ENCODE assay signal across 14 mouse cellular contexts in the genomic region with DNA sequence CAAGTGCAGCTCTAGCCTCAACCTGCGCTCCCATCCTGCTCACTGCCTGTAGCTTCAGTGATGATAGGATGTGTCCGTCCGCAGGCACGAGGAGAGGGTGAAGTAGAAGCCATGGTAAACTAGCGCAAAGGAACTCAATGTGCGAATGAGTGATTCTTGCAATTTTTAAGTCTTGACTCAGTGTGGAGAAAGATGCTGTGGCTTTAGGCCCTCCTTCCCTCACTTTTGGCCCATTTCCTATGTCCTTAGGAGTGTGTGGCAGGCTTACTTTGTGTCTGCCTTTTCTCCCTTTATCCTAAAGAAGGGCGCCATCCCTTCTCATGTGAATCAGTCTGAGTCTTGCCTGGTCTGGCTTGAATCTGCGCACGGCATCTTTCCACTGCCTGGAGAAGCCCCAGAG. TPM values are rescaled to one million over a fixed set of nuclear protein-coding genes. Genes with fewer than 3 reads are reported as not detected.
A peak's percentile ranks its signal among the peaks of the same experiment; 100 is the strongest.
DNase-seq lines count a peak whose midpoint lies in the region; ATAC-seq lines count a peak whose summit lies in the region.
"Had no signal": no experiment of that assay in that cellular context is flagged by ENCODE, and none has a peak within 500 bp of the region (broad histone marks: within the 10 kb centered on the region; RNA-seq: fewer than 3 reads in every experiment).

No protein-coding gene starts in this region.

- no peak for ATAC-seq in heart, embryonic 15.5 days (replicated peaks; ENCODE audit: insufficient number of reproducible peaks, insufficient read depth, low FRiP score, low read depth)
- no peak for ATAC-seq in embryonic facial prominence, embryonic 11.5 days (replicated peaks; ENCODE audit: insufficient number of reproducible peaks, low FRiP score, low TSS enrichment, low read depth)
- no peak for ATAC-seq in limb, embryonic 12.5 days (ENCODE audit: insufficient number of reproducible peaks, insufficient read depth, low FRiP score, low TSS enrichment, low read depth)
- ATAC-seq: CD4-positive, CD25-positive, alpha-beta regulatory T cell, adult 4 months had no signal

- no peak overlapping the region for H3K4me3 ChIP-seq in heart, embryonic 15.5 days
- no peak overlapping the region for H3K4me3 ChIP-seq in embryonic facial prominence, embryonic 11.5 days (ENCODE audit: low read depth, low read length)
- H3K4me3 ChIP-seq in limb, embryonic 12.5 days (replicated peaks): no peak overlapping the region
- H3K4me3 ChIP-seq: midbrain, embryonic 10.5 days had no signal

- WGBS in heart, embryonic 15.5 days: 86% methylated on average over 9 of the region's 9 CpGs
- 83% methylated on average over 9 of the region's 9 CpGs for WGBS in embryonic facial prominence, embryonic 11.5 days
- WGBS in limb, embryonic 12.5 days: 85% methylated on average over 9 of the region's 9 CpGs

- no peak for DNase-seq in heart, adult 18-20 months
- peak; percentile 62 for DNase-seq in NIH3T3 (ENCODE audit: low read depth)
- DNase-seq in embryonic facial prominence, embryonic 11.5 days (ENCODE audit: low spot score): no peak
- DNase-seq in thymus, postnatal 4 days: no peak
- DNase-seq in adrenal gland, adult (ENCODE audit: inconsistent age in 2 of 2, low spot score in 1 of 2): no peak
- DNase-seq: layer of hippocampus, adult 9-11 months; right cerebral cortex, postnatal 4 days; thymus, postnatal 14 days had no signal

- H3K27me3 ChIP-seq in heart, embryonic 15.5 days: no peaks in the 10 kb centered on the region
- H3K27me3 ChIP-seq in embryonic facial prominence, embryonic 11.5 days (ENCODE audit: control insufficient read depth, insufficient read depth, low read length): no peaks in the 10 kb centered on the region
- H3K27me3 ChIP-seq in limb, embryonic 12.5 days: no peaks in the 10 kb centered on the region

- H3K9me3 ChIP-seq in heart, embryonic 15.5 days (replicated peaks): no peaks in the 10 kb centered on the region
- H3K9me3 ChIP-seq in embryonic facial prominence, embryonic 11.5 days (replicated peaks; ENCODE audit: control insufficient read depth, low read length): no peaks in the 10 kb centered on the region
- no peaks in the 10 kb centered on the region for H3K9me3 ChIP-seq in limb, embryonic 12.5 days
- H3K9me3 ChIP-seq: G1E; midbrain, embryonic 10.5 days had no signal

- H3K9ac ChIP-seq in heart, embryonic 15.5 days: no peak overlapping the region
- no peak overlapping the region for H3K9ac ChIP-seq in embryonic facial prominence, embryonic 11.5 days (replicated peaks; ENCODE audit: low read length)
- no peak overlapping the region for H3K9ac ChIP-seq in limb, embryonic 12.5 days (replicated peaks)

- H3K36me3 ChIP-seq in heart, embryonic 15.5 days: peaks cover 27% of the 10 kb centered on the region
- 0 out of 2 replicates have a peak, but pooled peaks cover 3% of the 10 kb centered on the region for H3K36me3 ChIP-seq in embryonic facial prominence, embryonic 11.5 days (replicated peaks; ENCODE audit: control insufficient read depth, insufficient read depth, low read depth, low read length)
- H3K36me3 ChIP-seq in limb, embryonic 12.5 days: peaks cover 71% of the 10 kb centered on the region

- H3K27ac ChIP-seq in heart, embryonic 15.5 days: peak overlapping the region; percentile 48
- 0 out of 2 replicates have a peak overlapping the region, but pooled peaks have one; percentile 44 for H3K27ac ChIP-seq in embryonic facial prominence, embryonic 11.5 days (replicated peaks; ENCODE audit: low read depth, low read length)
- peak overlapping the region; percentile 73 for H3K27ac ChIP-seq in limb, embryonic 12.5 days
- H3K27ac ChIP-seq: midbrain, embryonic 10.5 days had no signal

- peaks cover 21% of the 10 kb centered on the region for H3K4me1 ChIP-seq in heart, embryonic 15.5 days (replicated peaks)
- peaks cover 9% of the 10 kb centered on the region for H3K4me1 ChIP-seq in embryonic facial prominence, embryonic 11.5 days (ENCODE audit: control insufficient read depth, insufficient read depth, low read length)
- peaks cover 51% of the 10 kb centered on the region for H3K4me1 ChIP-seq in limb, embryonic 12.5 days (replicated peaks)

- H3K4me2 ChIP-seq in heart, embryonic 15.5 days: no peak overlapping the region
- H3K4me2 ChIP-seq in embryonic facial prominence, embryonic 11.5 days (ENCODE audit: low read depth, low read length): no peak overlapping the region
- H3K4me2 ChIP-seq in limb, embryonic 12.5 days: no peak overlapping the region
- H3K4me2 ChIP-seq: liver, embryonic 11.5 days had no signal

RNA-seq across cellular contexts. Expression of a gene that starts 9.4 kb away (rescaled TPM):
- 8.0 and 11.7 TPM in 2 replicates for polyA plus RNA-seq in heart, embryonic 15.5 days (2015; fragmentation: Nextera tagmentation; extraction: Ambion mirVana)
- 10 to 100 TPM; 10.8 to 11.7 TPM for total RNA-seq in heart, adult 18-20 months (2021)
- polyA plus RNA-seq in embryonic facial prominence, embryonic 11.5 days (2014; fragmentation: Nextera tagmentation; extraction: Ambion mirVana): 9.5 and 10.2 TPM in 2 replicates
- polyA plus RNA-seq in limb, embryonic 12.5 days (2016; fragmentation: Nextera tagmentation; extraction: Ambion mirVana): 35.0 and 37.3 TPM in 2 replicates
- polyA plus RNA-seq: CD4-positive, CD25-positive, alpha-beta regulatory T cell, adult 4 months; G1E had no signal
